Mouse (Mus musculus) gastrocnemius, postnatal 14 days (tissue): ENCODE data around the gene Ulk4. TPM values are rescaled to one million over a fixed set of nuclear protein-coding genes. Genes with fewer than 3 reads are reported as not detected.

Source experiments
- microRNA-seq, 2 experiments: library from miRNA; unstranded; fragments of <30 nt; microRNA quantifications; one replicate each; pipeline ENCODE4 v1.2.0; 2021
- total RNA-seq, 2 experiments: library from RNA; stranded (reverse); gene quantifications; 2 replicates each; pipeline ENCODE4 v1.2.3; 2021

Ulk4 gene
- total RNA-seq, 2 experiments from 2014 or later, result 0.31 to 0.41 TPM

Small RNA genes lying within 50 kb of the gene (microRNA-seq; reads per million reads assigned to microRNA genes)
- 0.50 to 0.64 reads per million in 2 experiments for gene Mir7090

Other genes starting within 250 kb of the Ulk4 start
- gene Trak1, start 20.3 kb upstream of the Ulk4 start, total RNA-seq, result 100 to 1,000 TPM; 167 to 178 TPM
- 1 to 10 TPM in 1 of 2 experiments, under 1 TPM in 1; 0.93 to 3.1 TPM for gene Cck, start 218.5 kb upstream of the Ulk4 start, total RNA-seq